Mouse (Mus musculus) neural tube, embryonic 11.5 days (tissue): ENCODE measurements around the gene Ccl2. TPM values are rescaled to one million over a fixed set of nuclear protein-coding genes. Genes with fewer than 3 reads are reported as not detected.

ENCODE experiments used
- ATAC-seq: fragments of 200-750 bp; cut with Nextera tagmentation; 2 replicates; pipeline ENCODE4 v1.8.0; 2017; ENCODE audit warnings: moderate number of reproducible peaks, mild to moderate bottlenecking, moderate TSS enrichment, moderate library complexity; ENCODE audit not compliant: insufficient read depth, low FRiP score, low TSS enrichment
- DNase-seq: peaks from one replicate; pipeline ENCODE4 v3.0.0-alpha.2; 2015; ENCODE audit warnings: low spot score
- H3K27ac ChIP-seq: fragments of 300-500 bp; sonication (generic); 2 replicates; pipeline ENCODE4 v1.5.1; 2014; ENCODE audit warnings: low read depth, mild to moderate bottlenecking, low read length
- H3K27me3 ChIP-seq: fragments of 300-500 bp; sonication (generic); 2 replicates; pipeline ENCODE4 v1.6.1; 2014; ENCODE audit warnings: mild to moderate bottlenecking, low read length, mixed read lengths; ENCODE audit not compliant: control insufficient read depth, insufficient read depth
- H3K36me3 ChIP-seq: fragments of 300-500 bp; sonication (generic); 2 replicates; pipeline ENCODE4 v1.6.1; 2014; ENCODE audit warnings: mild to moderate bottlenecking, low read length, moderate library complexity, mixed read lengths; ENCODE audit not compliant: control insufficient read depth, insufficient read depth
- H3K4me1 ChIP-seq: fragments of 300-500 bp; sonication (generic); 2 replicates; pipeline ENCODE4 v1.6.1; 2014; ENCODE audit warnings: low read length, mixed read lengths; ENCODE audit not compliant: control insufficient read depth, insufficient read depth
- H3K4me2 ChIP-seq: fragments of 300-500 bp; sonication (generic); 2 replicates; pipeline ENCODE4 v1.6.1; 2014; ENCODE audit warnings: low read depth, mild to moderate bottlenecking, moderate library complexity
- H3K4me3 ChIP-seq: fragments of 300-500 bp; sonication (generic); 2 replicates; pipeline ENCODE4 v1.5.1; 2014; ENCODE audit warnings: low read depth, low read length
- H3K9ac ChIP-seq: fragments of 300-500 bp; sonication (generic); 2 replicates; pipeline ENCODE4 v1.6.1; 2014; ENCODE audit warnings: mild to moderate bottlenecking, low read length
- H3K9me3 ChIP-seq: fragments of 300-500 bp; sonication (generic); 2 replicates; pipeline ENCODE4 v1.6.1; 2016; ENCODE audit warnings: low read length; ENCODE audit not compliant: control insufficient read depth
- WGBS: fragments of 180-500 bp; shearing (Covaris S2); extraction: QIAGEN DNeasy Blood & Tissue Kit; methylation state at CpG from one replicate; pipeline ENCODE4 v1.1.7; 2014; 5-methylcytosine and 5-hydroxymethylcytosine counted together
- polyA plus RNA-seq: library from polyadenylated mRNA; unstranded; fragments of >200 nt; fragmentation: Nextera tagmentation; extraction: Ambion mirVana; gene quantifications from 2 replicates; pipeline ENCODE4 v1.2.1, GENCODE M21; 2014

Ccl2 gene
- 1.6 and 2.1 TPM in 2 replicates for polyA plus RNA-seq

- no peaks in the 10 kb centered on the region for H3K4me1 ChIP-seq
- ATAC-seq, result no peak
Observed at GRCm38 (mm10) chr11:82035356-82035755, at the start of gene Ccl2. Gene Ccl2 (plus strand): TSS chr11:82035571.

GRCm38 (mm10) chr11:81996172-81996841 is 39.1 kb upstream of the Ccl2 start:
- no peak for ATAC-seq
- H3K27ac ChIP-seq, result no peak overlapping the region

More at GRCm38 (mm10) chr11:82035356-82035755, at the start of gene Ccl2:
- 36% methylated on average over 5 of the region's 5 CpGs for WGBS
- Histone ChIP-seq H3K4me3 (no peak within 1 kb of the TSS), H3K9me3 (no peaks in the 10 kb centered on the region), H3K4me2 (no peak within 1 kb of the TSS), H3K27me3 (no peaks in the 10 kb centered on the region), H3K36me3 (no peaks in the 10 kb centered on the region), H3K27ac (no peak within 1 kb of the TSS), H3K9ac (no peak within 1 kb of the TSS)
- no peak for DNase-seq

GRCm38 (mm10) chr11:81997085-81997484 is 38.3 kb upstream of the Ccl2 start:
- H3K36me3 ChIP-seq, result no peaks in the 10 kb centered on the region
- DNase-seq (no peak), ATAC-seq (no peak)
- no peak overlapping the region for H3K4me3 ChIP-seq
- no peaks in the 10 kb centered on the region for H3K27me3 ChIP-seq
- no peak overlapping the region for H3K4me2 ChIP-seq
- H3K27ac ChIP-seq, result no peak overlapping the region
- H3K9ac ChIP-seq, result no peak overlapping the region
- H3K4me1 ChIP-seq, result no peaks in the 10 kb centered on the region
- WGBS, result 84% methylated on average over 5 of the region's 5 CpGs
- H3K9me3 ChIP-seq, result no peaks in the 10 kb centered on the region

More at GRCm38 (mm10) chr11:81996172-81996841, 39.1 kb upstream of the Ccl2 start:
- no peaks in the 10 kb centered on the region for H3K36me3 ChIP-seq
- WGBS, result 64% methylated on average over 10 of the region's 10 CpGs
- no peak overlapping the region for H3K9ac ChIP-seq
- peak; percentile 86 for DNase-seq
- H3K4me2 ChIP-seq, result no peak overlapping the region
- H3K4me3 ChIP-seq, result no peak overlapping the region
- H3K27me3 ChIP-seq, result no peaks in the 10 kb centered on the region
- H3K9me3 ChIP-seq, result no peaks in the 10 kb centered on the region
- H3K4me1 ChIP-seq, result no peaks in the 10 kb centered on the region

DNA sequence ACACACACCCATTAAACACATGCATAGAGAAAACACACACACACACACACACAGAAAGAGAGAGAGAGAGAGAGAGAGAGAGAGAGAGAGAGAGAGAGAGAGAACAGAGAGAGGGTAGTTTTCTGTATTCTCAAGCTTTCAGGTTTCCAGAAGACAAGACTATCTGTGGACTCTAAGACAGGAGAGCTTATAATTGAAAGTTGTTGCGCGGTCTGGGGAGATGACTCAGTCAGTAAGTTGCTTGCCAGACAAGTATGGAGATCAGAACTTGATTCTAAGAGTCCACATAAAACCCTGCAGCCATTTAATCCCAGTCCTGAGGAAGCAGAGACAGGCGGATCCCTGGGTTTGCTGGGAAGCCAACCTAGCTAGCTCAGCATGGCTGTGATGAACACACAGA is 36.7 kb upstream of the Ccl2 start:
- Histone ChIP-seq H3K27me3 (no peaks in the 10 kb centered on the region), H3K4me1 (no peaks in the 10 kb centered on the region), H3K4me2 (no peak overlapping the region), H3K9ac (no peak overlapping the region), H3K4me3 (no peak overlapping the region), H3K9me3 (no peaks in the 10 kb centered on the region), H3K36me3 (no peaks in the 10 kb centered on the region), H3K27ac (no peak overlapping the region)
- DNase-seq, result no peak
- no peak for ATAC-seq
- 94% methylated on average over 3 of the region's 3 CpGs for WGBS

DNA sequence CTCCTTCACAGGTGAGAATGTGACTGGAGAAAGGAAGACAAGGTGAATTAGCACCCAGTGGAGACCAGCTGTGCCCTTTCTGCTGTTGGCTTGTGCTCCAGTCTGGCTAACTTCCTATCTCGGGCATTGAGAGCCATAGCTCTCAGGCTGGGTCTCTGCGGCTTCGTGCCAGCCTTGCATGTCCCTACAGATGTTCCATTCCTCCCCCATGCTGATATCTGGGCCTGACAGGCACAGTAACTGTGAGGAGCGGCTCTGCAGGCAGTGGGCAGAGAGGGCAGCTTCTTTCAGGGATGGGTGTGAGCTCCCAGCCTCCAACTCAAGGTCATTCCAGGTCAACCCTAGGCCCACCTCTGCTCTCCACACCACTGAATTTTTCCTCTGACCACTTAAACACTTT is 35.9 kb upstream of the Ccl2 start:
- no peak overlapping the region for H3K9ac ChIP-seq
- H3K27me3 ChIP-seq, result no peaks in the 10 kb centered on the region
- H3K36me3 ChIP-seq, result no peaks in the 10 kb centered on the region
- H3K4me3 ChIP-seq, result no peak overlapping the region
- WGBS, result 90% methylated on average over 4 of the region's 4 CpGs
- ATAC-seq (no peak), DNase-seq (no peak)
- no peak overlapping the region for H3K4me2 ChIP-seq
- H3K4me1 ChIP-seq, result no peaks in the 10 kb centered on the region
- no peak overlapping the region for H3K27ac ChIP-seq
- H3K9me3 ChIP-seq, result no peaks in the 10 kb centered on the region

DNA sequence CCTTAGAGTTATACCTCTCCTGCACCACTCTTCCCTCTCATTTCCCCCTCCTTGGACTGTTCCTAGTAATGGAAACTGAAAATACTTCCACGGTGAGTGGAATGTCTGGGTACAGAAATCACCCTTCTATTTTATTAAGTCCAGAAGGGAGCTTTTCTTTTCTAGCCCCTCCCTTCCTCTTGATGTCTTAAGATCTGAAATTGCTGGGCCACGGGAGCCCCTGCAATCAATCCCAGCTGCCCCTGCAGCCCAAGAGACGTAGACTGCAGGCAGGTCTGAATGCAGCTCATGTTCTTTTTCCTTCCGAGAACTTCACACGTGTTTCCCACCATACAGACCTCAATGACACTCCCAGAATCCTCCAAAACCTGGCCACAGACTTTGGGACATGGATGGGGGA is 34.8 kb upstream of the Ccl2 start:
- H3K27ac ChIP-seq, result no peak overlapping the region
- ATAC-seq (no peak), DNase-seq (no peak)
- H3K4me3 ChIP-seq, result no peak overlapping the region
- no peaks in the 10 kb centered on the region for H3K36me3 ChIP-seq
- 57% methylated on average over 5 of the region's 5 CpGs for WGBS
- H3K4me2 ChIP-seq, result no peak overlapping the region
- no peaks in the 10 kb centered on the region for H3K9me3 ChIP-seq
- H3K9ac ChIP-seq, result no peak overlapping the region
- H3K27me3 ChIP-seq, result no peaks in the 10 kb centered on the region
- H3K4me1 ChIP-seq, result no peaks in the 10 kb centered on the region

GRCm38 (mm10) chr11:82004810-82005209 is 30.6 kb upstream of the Ccl2 start:
- Histone ChIP-seq H3K9ac (no peak overlapping the region), H3K9me3 (no peaks in the 10 kb centered on the region), H3K36me3 (no peaks in the 10 kb centered on the region), H3K4me1 (no peaks in the 10 kb centered on the region), H3K4me3 (no peak overlapping the region), H3K4me2 (no peak overlapping the region), H3K27ac (no peak overlapping the region), H3K27me3 (no peaks in the 10 kb centered on the region)
- DNase-seq (no peak), ATAC-seq (no peak)
- 70% methylated on average over 2 of the region's 2 CpGs for WGBS

DNA sequence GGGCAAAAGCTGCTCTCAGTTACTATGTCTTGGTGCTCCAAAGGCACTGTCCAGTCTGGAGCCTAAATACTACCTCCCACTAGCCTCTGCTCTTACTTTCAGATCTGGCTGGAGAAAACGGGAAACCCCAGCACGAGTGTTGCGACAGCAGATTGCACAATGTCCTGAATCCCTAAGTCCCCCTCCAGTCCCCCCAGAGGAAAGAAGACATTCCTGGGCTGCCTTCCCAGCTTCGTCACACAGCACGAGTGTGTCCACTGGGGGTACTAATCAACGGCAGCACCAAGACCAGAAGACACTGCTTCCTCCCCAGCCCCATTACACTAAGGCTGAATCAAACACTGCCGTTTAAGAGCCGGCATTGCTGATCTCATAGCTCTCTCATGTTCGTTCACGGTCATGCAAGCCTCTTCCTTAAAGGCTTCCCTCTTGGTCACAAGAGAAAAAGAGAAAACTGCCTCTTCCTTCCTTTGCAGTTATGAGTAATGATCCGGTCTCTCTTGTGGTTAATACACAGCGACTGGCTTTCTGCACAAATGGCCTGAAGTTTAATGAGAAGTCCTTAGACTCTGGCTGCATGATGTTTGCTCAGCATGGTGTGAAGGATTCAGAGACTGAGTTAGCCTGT is 28.5 kb upstream of the Ccl2 start:
- Histone ChIP-seq H3K27ac (no peak overlapping the region), H3K27me3 (no peaks in the 10 kb centered on the region), H3K9ac (no peak overlapping the region), H3K4me3 (no peak overlapping the region), H3K9me3 (no peaks in the 10 kb centered on the region), H3K4me2 (no peak overlapping the region), H3K4me1 (no peaks in the 10 kb centered on the region), H3K36me3 (no peaks in the 10 kb centered on the region)
- ATAC-seq (no peak), DNase-seq (no peak)
- WGBS, result 74% methylated on average over 12 of the region's 12 CpGs

GRCm38 (mm10) chr11:82010115-82010514 is 25.3 kb upstream of the Ccl2 start:
- no peaks in the 10 kb centered on the region for H3K4me1 ChIP-seq
- WGBS, result 94% methylated on average over 3 of the region's 3 CpGs
- H3K4me2 ChIP-seq, result no peak overlapping the region
- no peaks in the 10 kb centered on the region for H3K9me3 ChIP-seq
- no peak overlapping the region for H3K9ac ChIP-seq
- ATAC-seq, result no peak
- no peak overlapping the region for H3K4me3 ChIP-seq
- H3K27ac ChIP-seq, result no peak overlapping the region
- no peak for DNase-seq
- no peaks in the 10 kb centered on the region for H3K27me3 ChIP-seq
- H3K36me3 ChIP-seq, result no peaks in the 10 kb centered on the region
